Mouse (Mus musculus) MEL (cell line): ENCODE data around the gene Gdap1l1. TPM values are rescaled to one million over a fixed set of nuclear protein-coding genes. Genes with fewer than 3 reads are reported as not detected.

Experiments used
- DNase-seq: peaks from one replicate; pipeline ENCODE4 v3.0.0; 2011; ENCODE audit warnings: low read depth, low spot score
- H3K27ac ChIP-seq: 2 replicates; pipeline ENCODE4 v1.5.1; 2012; ENCODE audit warnings: low read depth, mild to moderate bottlenecking, control low read depth, low read length, moderate library complexity; ENCODE audit not compliant: control insufficient read depth
- H3K27me3 ChIP-seq, 2 experiments: fragments of 150-350 bp in 1 of 2; sonication (generic) in 1 of 2; 2 replicates each; pipeline ENCODE4 v1.6.1; 2012; ENCODE audit warnings: low read length in 2 of 2, mild to moderate bottlenecking in 2 of 2, improper control_type of control experiment in 1 of 2, moderate library complexity in 1 of 2; ENCODE audit not compliant: insufficient read depth in 2 of 2, control insufficient read depth in 1 of 2
- H3K36me3 ChIP-seq, 2 experiments: 2 replicates each; pipeline ENCODE4 v1.6.1; 2012 to 2014; ENCODE audit warnings: low read length in 2 of 2, improper control_type of control experiment in 1 of 2, inconsistent platforms in 1 of 2, mild to moderate bottlenecking in 1 of 2; ENCODE audit not compliant: insufficient read depth in 2 of 2, control insufficient read depth in 1 of 2
- H3K4me1 ChIP-seq, 2 experiments: fragments of 150-350 bp in 1 of 2; sonication (generic) in 1 of 2; 2 replicates each; pipeline ENCODE4 v1.6.1; 2012; ENCODE audit warnings: low read length in 2 of 2, improper control_type of control experiment in 1 of 2, mild to moderate bottlenecking in 1 of 2; ENCODE audit not compliant: insufficient read depth in 2 of 2, control insufficient read depth in 1 of 2
- H3K4me3 ChIP-seq, 2 experiments: fragments of 150-350 bp in 1 of 2; sonication (generic) in 1 of 2; 2 replicates each; pipeline ENCODE4 v1.5.1; 2012; ENCODE audit warnings: low read depth in 2 of 2, low read length in 2 of 2, mild to moderate bottlenecking in 2 of 2, moderate library complexity in 2 of 2, control low read depth in 1 of 2, improper control_type of control experiment in 1 of 2; ENCODE audit not compliant: control insufficient read depth in 1 of 2, insufficient read depth in 1 of 2
- H3K79me2 ChIP-seq: 2 replicates; pipeline ENCODE4 v1.6.1; 2012; ENCODE audit warnings: mild to moderate bottlenecking, low read length, moderate library complexity; ENCODE audit not compliant: control insufficient read depth, poor library complexity, insufficient read depth
- H3K9ac ChIP-seq: 2 replicates; pipeline ENCODE4 v1.6.1; 2012; ENCODE audit warnings: low read depth, mild to moderate bottlenecking, control low read depth, low read length, moderate library complexity; ENCODE audit not compliant: control insufficient read depth, poor library complexity, severe bottlenecking
- H3K9me3 ChIP-seq: fragments of 150-350 bp; sonication (generic); replicated peaks from 2 replicates; pipeline ENCODE4 v1.6.1; 2012; ENCODE audit warnings: mild to moderate bottlenecking, low read length, improper control_type of control experiment, moderate library complexity; ENCODE audit not compliant: insufficient read depth
- BHLHE40 ChIP-seq: IDR thresholded peaks from 2 replicates; pipeline ENCODE4 v1.6.1; 2012; ENCODE audit warnings: low read depth, mild to moderate bottlenecking, inconsistent platforms, low read length, improper control_type of control experiment, borderline replicate concordance
- E2F4 ChIP-seq: IDR thresholded peaks from 2 replicates; pipeline ENCODE4 v1.6.1; 2011; ENCODE audit warnings: low read depth, low read length, improper control_type of control experiment, borderline replicate concordance
- ELF1 ChIP-seq: IDR thresholded peaks from 2 replicates; pipeline ENCODE4 v1.6.1; 2014; ENCODE audit warnings: low read depth, mild to moderate bottlenecking, inconsistent platforms, low read length, improper control_type of control experiment, moderate library complexity
- EP300 ChIP-seq, 2 experiments: IDR thresholded peaks; 2 replicates each; pipeline ENCODE4 v1.6.1; 2011; ENCODE audit warnings: improper control_type of control experiment in 2 of 2, low read length in 2 of 2, low read depth in 1 of 2, mild to moderate bottlenecking in 1 of 2
- GABPA ChIP-seq: IDR thresholded peaks from 2 replicates; pipeline ENCODE4 v1.6.1; 2012; ENCODE audit warnings: low read depth, mild to moderate bottlenecking, inconsistent platforms, low read length, improper control_type of control experiment, moderate library complexity
- HCFC1 ChIP-seq: IDR thresholded peaks from 2 replicates; pipeline ENCODE4 v1.6.1; 2012; ENCODE audit warnings: low read depth, mild to moderate bottlenecking, inconsistent platforms, low read length, improper control_type of control experiment, moderate library complexity
- MAX ChIP-seq: IDR thresholded peaks from 2 replicates; pipeline ENCODE4 v1.6.1; 2011; ENCODE audit warnings: low read length, improper control_type of control experiment
- MAZ ChIP-seq: IDR thresholded peaks from 2 replicates; pipeline ENCODE4 v1.6.1; 2012; ENCODE audit warnings: low read depth, mild to moderate bottlenecking, inconsistent platforms, low read length, improper control_type of control experiment
- MXI1 ChIP-seq: IDR thresholded peaks from 2 replicates; pipeline ENCODE4 v1.6.1; 2011; ENCODE audit warnings: mild to moderate bottlenecking, low read depth, low read length, improper control_type of control experiment
- MYC ChIP-seq: IDR thresholded peaks from 2 replicates; pipeline ENCODE4 v1.6.1; 2011; ENCODE audit warnings: low read depth, mild to moderate bottlenecking, low read length, improper control_type of control experiment, moderate library complexity
- NELFE ChIP-seq: IDR thresholded peaks from 2 replicates; pipeline ENCODE4 v1.6.1; 2011; ENCODE audit warnings: low read depth, low read length, improper control_type of control experiment
- NRF1 ChIP-seq: IDR thresholded peaks from 2 replicates; pipeline ENCODE4 v1.6.1; 2014; ENCODE audit warnings: low read depth, mild to moderate bottlenecking, inconsistent platforms, low read length, improper control_type of control experiment, moderate library complexity; ENCODE audit not compliant: poor library complexity, insufficient read depth, severe bottlenecking
- RAD21 ChIP-seq: IDR thresholded peaks from 2 replicates; pipeline ENCODE4 v1.6.1; 2011; ENCODE audit warnings: mild to moderate bottlenecking, low read depth, low read length, improper control_type of control experiment
- RCOR1 ChIP-seq: IDR thresholded peaks from 2 replicates; pipeline ENCODE4 v1.6.1; 2012; ENCODE audit warnings: low read depth, mild to moderate bottlenecking, inconsistent platforms, low read length, improper control_type of control experiment
- TBP ChIP-seq: IDR thresholded peaks from 2 replicates; pipeline ENCODE4 v1.8.0; 2011; ENCODE audit warnings: low read depth, low read length, improper control_type of control experiment
- TCF12 ChIP-seq: IDR thresholded peaks from 2 replicates; pipeline ENCODE4 v1.6.1; 2014; ENCODE audit warnings: low read depth, mild to moderate bottlenecking, inconsistent platforms, low read length, improper control_type of control experiment, moderate library complexity
- USF1 ChIP-seq: IDR thresholded peaks from 2 replicates; pipeline ENCODE4 v1.6.1; 2014; ENCODE audit warnings: low read depth, mild to moderate bottlenecking, inconsistent platforms, low read length, improper control_type of control experiment, moderate library complexity
- USF2 ChIP-seq, 2 experiments: IDR thresholded peaks; 2 replicates each; pipeline ENCODE4 v1.6.1; 2011 to 2012; ENCODE audit warnings: improper control_type of control experiment in 2 of 2, low read length in 2 of 2, borderline replicate concordance in 1 of 2, inconsistent platforms in 1 of 2, low read depth in 1 of 2, mild to moderate bottlenecking in 1 of 2; ENCODE audit not compliant: insufficient read depth in 1 of 2
- ZC3H11A ChIP-seq: IDR thresholded peaks from 2 replicates; pipeline ENCODE4 v1.6.1; 2012; ENCODE audit warnings: low read depth, mild to moderate bottlenecking, inconsistent platforms, low read length, improper control_type of control experiment
- ZKSCAN1 ChIP-seq: IDR thresholded peaks from 2 replicates; pipeline ENCODE4 v1.6.1; 2012; ENCODE audit warnings: low read depth, mild to moderate bottlenecking, inconsistent platforms, low read length, improper control_type of control experiment, moderate library complexity
- ZMIZ1 ChIP-seq: IDR thresholded peaks from 2 replicates; pipeline ENCODE4 v1.6.1; 2012; ENCODE audit warnings: low read depth, mild to moderate bottlenecking, inconsistent platforms, low read length, improper control_type of control experiment, moderate library complexity
- polyA plus RNA-seq, 2 experiments: library from polyadenylated mRNA; stranded (reverse) in 1 of 2; unstranded in 1 of 2; fragments of >175 nt in 1 of 2; fragments of >200 nt in 1 of 2; gene quantifications; 2 replicates each; pipeline versions ENCODE4 v1.2.1 to v1.2.4; 2012; ENCODE audit warnings: low replicate concordance in 2 of 2, low read depth in 1 of 2; ENCODE audit not compliant: insufficient read length in 2 of 2, insufficient read depth in 1 of 2, missing spikeins in 1 of 2
- total RNA-seq: library from RNA; depleted of rRNA; stranded (reverse); fragments of 300-350 nt; gene quantifications from 2 replicates; pipeline ENCODE4 v1.2.3, GENCODE M21; 2012

The Gdap1l1 gene
- total and polyA plus RNA-seq, 3 experiments = not detected

- peaks cover 0 to 3% of the 10 kb centered on the region in 2 experiments; a peak in 2 of 4 replicates for H3K36me3 ChIP-seq
- H3K4me3 ChIP-seq = no peak overlapping the region
- no peak for TF ChIP-seq E2F4
- TF ChIP-seq ZKSCAN1 = no peak
- TF ChIP-seq GABPA = no peak
- no peaks in the 10 kb centered on the region for H3K27me3 ChIP-seq
- H3K4me1 ChIP-seq = peaks cover 0 to 17% of the 10 kb centered on the region in 2 experiments; a peak in 2 of 4 replicates
- no peak for DNase-seq
- no peak overlapping the region for H3K9ac ChIP-seq
- no peaks in the 10 kb centered on the region for H3K79me2 ChIP-seq
- H3K27ac ChIP-seq = no peak overlapping the region
- no peaks in the 10 kb centered on the region for H3K9me3 ChIP-seq
Measured at GRCm38 (mm10) chr2:163462386-163462785, 24.1 kb downstream of the Gdap1l1 start.

- H3K36me3 ChIP-seq = peaks cover 0 to 3% of the 10 kb centered on the region in 2 experiments; a peak in 2 of 4 replicates
- H3K4me3 ChIP-seq = no peak overlapping the region
- H3K27ac ChIP-seq = no peak overlapping the region
- DNase-seq = no peak
- H3K79me2 ChIP-seq = no peaks in the 10 kb centered on the region
- H3K27me3 ChIP-seq = no peaks in the 10 kb centered on the region
- H3K9me3 ChIP-seq = no peaks in the 10 kb centered on the region
- H3K9ac ChIP-seq = no peak overlapping the region
- no peak for TF ChIP-seq BHLHE40
- no peak for TF ChIP-seq ELF1
- no peak for TF ChIP-seq RCOR1
- no peak for TF ChIP-seq MAZ
- no peak for TF ChIP-seq EP300 (IDR thresholded peaks at IDR 0.05; ENCODE audit: low read depth in 1 of 2, low read length in 2 of 2)
- peaks cover 0 to 17% of the 10 kb centered on the region in 2 experiments; a peak in 2 of 4 replicates for H3K4me1 ChIP-seq
Measured at GRCm38 (mm10) chr2:163462801-163463200, 24.5 kb downstream of the Gdap1l1 start.

GRCm38 (mm10) chr2:163463251-163463769 lies 25.0 kb downstream of the Gdap1l1 start:
- no peaks in the 10 kb centered on the region for H3K27me3 ChIP-seq
- H3K36me3 ChIP-seq = peaks cover 0 to 3% of the 10 kb centered on the region in 2 experiments; a peak in 2 of 4 replicates
- no peaks in the 10 kb centered on the region for H3K79me2 ChIP-seq
- H3K4me1 ChIP-seq = peaks cover 0 to 12% of the 10 kb centered on the region in 2 experiments; a peak in 2 of 4 replicates
- H3K9me3 ChIP-seq = no peaks in the 10 kb centered on the region
- no peak overlapping the region for H3K4me3 ChIP-seq
- no peak overlapping the region for H3K9ac ChIP-seq
- H3K27ac ChIP-seq = no peak overlapping the region
- DNase-seq = no peak
- TF ChIP-seq ELF1 = no peak
- no peak for TF ChIP-seq USF2 (IDR thresholded peaks at IDR 0.05; ENCODE audit: borderline replicate concordance in 1 of 2, insufficient read depth in 1 of 2, low read depth in 1 of 2, low read length in 2 of 2)
- no peak for TF ChIP-seq GABPA
- no peak for TF ChIP-seq MAX
- no peak for TF ChIP-seq MXI1
- TF ChIP-seq NRF1 = no peak
- no peak for TF ChIP-seq MYC
- TF ChIP-seq USF1 = no peak
- no peak for TF ChIP-seq ZMIZ1
- no peak for TF ChIP-seq EP300 (IDR thresholded peaks at IDR 0.05; ENCODE audit: low read depth in 1 of 2, low read length in 2 of 2)
- no peak for TF ChIP-seq TBP
- TF ChIP-seq TCF12 = no peak
- TF ChIP-seq RAD21 = no peak
- TF ChIP-seq NELFE = no peak
- TF ChIP-seq ZC3H11A = no peak
- TF ChIP-seq HCFC1 = no peak
